Mouse (Mus musculus) embryonic fibroblast, embryonic 13.5 days (primary cell): ENCODE data around the gene Ankrd12.

ENCODE experiments used
- CTCF ChIP-seq: IDR thresholded peaks from 2 replicates; pipeline ENCODE4 v1.5.1; 2011; ENCODE audit warnings: mild to moderate bottlenecking, control low read depth, low read length, moderate library complexity, borderline replicate concordance; ENCODE audit not compliant: insufficient read depth
- POLR2A ChIP-seq: IDR thresholded peaks from 2 replicates; pipeline ENCODE4 v1.6.1; 2011; ENCODE audit warnings: low read depth, mild to moderate bottlenecking, control low read depth, low read length, moderate library complexity

DNA sequence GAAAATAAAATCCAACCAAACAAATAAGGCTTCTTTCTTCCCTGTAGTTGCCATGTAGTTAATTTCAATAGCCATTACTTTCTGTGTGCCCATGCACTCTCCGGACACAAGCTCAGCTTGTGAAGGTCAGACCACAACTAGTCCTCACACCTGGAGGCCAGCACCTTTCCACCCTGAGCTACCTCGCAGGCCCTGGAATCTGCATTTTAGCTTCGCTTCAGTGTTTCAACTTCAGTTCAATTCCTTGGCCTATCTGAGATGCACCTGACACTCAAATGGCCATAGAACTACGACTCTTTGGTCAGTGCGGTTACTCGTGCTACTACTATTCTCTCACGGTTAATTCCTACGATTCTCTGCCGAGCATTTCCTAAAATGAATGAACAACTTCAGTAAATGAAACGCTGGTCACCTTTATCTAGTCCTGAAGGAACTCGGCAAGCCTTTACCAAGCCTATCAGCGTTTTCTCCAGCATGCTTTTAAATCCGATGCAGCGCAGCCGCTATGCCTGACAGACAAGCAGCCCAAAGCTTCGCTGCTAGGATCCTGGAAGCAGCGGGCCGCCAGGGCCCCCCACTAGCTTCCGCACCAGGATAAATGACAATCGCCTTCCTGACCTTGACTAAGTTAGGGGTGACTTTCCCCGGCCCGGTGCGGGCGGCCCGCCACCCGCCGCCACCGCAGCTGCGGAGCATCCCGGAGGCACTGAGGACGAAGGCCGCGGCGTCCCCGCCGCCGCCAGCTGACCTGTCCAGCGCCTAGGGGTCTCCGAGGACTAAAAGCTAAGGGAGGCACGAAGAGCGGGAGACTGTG, 23.9 kb upstream of the Ankrd12 start:
- TF ChIP-seq POLR2A (no peak), CTCF (no peak)
